Mouse (Mus musculus): ENCODE measurements at regions not wholly inside any gene's neighbourhood (a gene's known extent, or its start where the extent isn't known, plus 50 kb on each side); places are given as distances from the start of the nearest gene placed in this dataset.

DNA sequence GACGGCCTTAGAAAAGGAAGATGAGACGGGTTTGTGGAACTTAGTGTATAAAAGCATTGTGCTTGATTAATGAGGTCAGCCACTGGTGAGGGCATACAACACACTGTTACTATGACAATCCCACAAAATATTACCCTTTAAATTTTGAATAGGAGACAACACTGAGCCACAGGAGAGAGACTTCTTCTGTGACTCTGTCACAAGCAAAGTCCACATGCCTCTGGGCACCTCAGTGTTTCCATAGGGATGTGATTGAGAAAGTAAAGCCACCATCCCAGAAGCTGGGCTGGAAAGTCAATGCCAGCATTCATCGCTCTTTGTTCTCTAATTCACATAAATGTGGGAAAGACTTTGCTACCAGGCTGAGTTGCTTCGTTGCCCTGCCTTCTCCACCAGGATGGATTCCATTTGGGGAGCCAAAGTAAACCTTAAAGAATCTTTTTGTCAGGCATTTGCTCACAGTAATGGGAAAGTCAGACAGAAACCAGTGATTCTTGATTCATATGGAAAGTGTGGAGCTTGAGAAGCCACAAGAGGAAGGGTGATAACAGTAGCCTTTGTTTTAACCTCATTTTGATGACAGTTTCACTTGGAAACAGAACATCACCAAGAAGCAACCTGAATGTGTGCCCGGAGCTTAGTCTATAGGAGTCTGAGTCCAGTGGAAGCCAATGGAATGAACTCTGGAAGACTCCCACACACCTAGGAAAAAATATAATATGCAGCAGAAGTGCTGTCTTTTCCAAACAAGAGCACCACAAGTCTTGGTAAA is 491.7 kb upstream of the Lmcd1 start:
- Histone ChIP-seq H3K27me3 (ENCODE audit: control insufficient read depth, insufficient read depth, insufficient read length) (no peaks in the 10 kb centered on the region), H3K4me2 (ENCODE audit: low read depth) (no peak overlapping the region), H3ac (ENCODE audit: control insufficient read depth, insufficient read length) (no peak overlapping the region), H3K4me3 (no peak overlapping the region), H3K79me2 (ENCODE audit: control insufficient read depth, insufficient read depth) (no peaks in the 10 kb centered on the region), H3K36me3 (ENCODE audit: control insufficient read depth, insufficient read depth) (no peaks in the 10 kb centered on the region)
- no peak for TF ChIP-seq USF1 (IDR thresholded peaks at IDR 0.05; ENCODE audit: low read depth)
- no peak for TF ChIP-seq POLR2A (IDR thresholded peaks at IDR 0.05; ENCODE audit: insufficient read length, low read depth)
- no peak for TF ChIP-seq SRF (IDR thresholded peaks at IDR 0.05; ENCODE audit: control insufficient read depth, insufficient read length, low read depth)
- TF ChIP-seq TCF12 (IDR thresholded peaks at IDR 0.05; ENCODE audit: insufficient read depth, poor library complexity, severe bottlenecking) = no peak
- TF ChIP-seq MYOG (IDR thresholded peaks at IDR 0.05; ENCODE audit: control insufficient read depth in 1 of 3, insufficient read depth in 1 of 3, insufficient read length in 2 of 3, low read depth in 2 of 3) = no peak
- TF ChIP-seq REST (IDR thresholded peaks at IDR 0.05; ENCODE audit: insufficient read depth, insufficient read length) = no peak
- TF ChIP-seq CEBPB (IDR thresholded peaks at IDR 0.05; ENCODE audit: insufficient read depth, poor library complexity, severe bottlenecking) = no peak
- TF ChIP-seq POLR2AphosphoS2 (IDR thresholded peaks at IDR 0.05; ENCODE audit: insufficient read length, low read depth) = no peak
- no peak for TF ChIP-seq TCF3 (IDR thresholded peaks at IDR 0.05; ENCODE audit: insufficient read length, low read depth)

DNA sequence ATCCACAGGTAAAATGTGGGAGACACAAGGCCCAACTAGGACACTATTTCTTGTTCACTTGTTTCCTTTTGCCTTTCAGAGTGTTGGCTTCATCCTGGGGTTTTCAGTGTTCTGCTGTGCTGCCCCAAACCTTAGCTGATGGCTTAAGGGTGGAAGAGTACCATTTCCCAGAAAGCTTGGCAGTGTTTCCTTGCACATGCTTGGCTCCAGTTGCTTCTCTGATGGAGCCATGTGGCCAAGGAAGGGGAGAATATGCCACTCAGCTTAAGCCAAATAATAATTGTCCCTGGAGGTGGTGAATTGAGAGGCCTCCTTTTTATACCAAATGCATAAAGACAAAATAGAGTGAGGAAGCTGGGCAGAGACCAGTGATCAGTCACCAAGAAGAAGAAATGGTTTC is 464.9 kb upstream of the Lmcd1 start:
- TF ChIP-seq CEBPB (IDR thresholded peaks at IDR 0.05; ENCODE audit: insufficient read depth, poor library complexity, severe bottlenecking) (no peak), TCF12 (IDR thresholded peaks at IDR 0.05; ENCODE audit: insufficient read depth, poor library complexity, severe bottlenecking) (no peak), POLR2AphosphoS2 (IDR thresholded peaks at IDR 0.05; ENCODE audit: insufficient read length, low read depth) (no peak), E2F4 (IDR thresholded peaks at IDR 0.05; ENCODE audit: insufficient read depth) (no peak), USF1 (IDR thresholded peaks at IDR 0.05; ENCODE audit: low read depth) (no peak), MYOG (IDR thresholded peaks at IDR 0.05; ENCODE audit: control insufficient read depth in 1 of 3, insufficient read depth in 1 of 3, insufficient read length in 2 of 3, low read depth in 2 of 3) (no peak), MYOD1 (IDR thresholded peaks at IDR 0.05; ENCODE audit: control insufficient read depth in 1 of 3, insufficient read length in 2 of 3, low read depth in 2 of 3) (no peak)
- no peaks in the 10 kb centered on the region for H3K27me3 ChIP-seq (ENCODE audit: control insufficient read depth, insufficient read depth, insufficient read length)
- H3K79me2 ChIP-seq (ENCODE audit: control insufficient read depth, insufficient read depth) = no peaks in the 10 kb centered on the region
- no peak overlapping the region for H3K4me2 ChIP-seq (ENCODE audit: low read depth)
- H3K4me3 ChIP-seq = no peak overlapping the region
- H3K36me3 ChIP-seq (ENCODE audit: control insufficient read depth, insufficient read depth) = no peaks in the 10 kb centered on the region
- no peak overlapping the region for H3ac ChIP-seq (ENCODE audit: control insufficient read depth, insufficient read length)

DNA sequence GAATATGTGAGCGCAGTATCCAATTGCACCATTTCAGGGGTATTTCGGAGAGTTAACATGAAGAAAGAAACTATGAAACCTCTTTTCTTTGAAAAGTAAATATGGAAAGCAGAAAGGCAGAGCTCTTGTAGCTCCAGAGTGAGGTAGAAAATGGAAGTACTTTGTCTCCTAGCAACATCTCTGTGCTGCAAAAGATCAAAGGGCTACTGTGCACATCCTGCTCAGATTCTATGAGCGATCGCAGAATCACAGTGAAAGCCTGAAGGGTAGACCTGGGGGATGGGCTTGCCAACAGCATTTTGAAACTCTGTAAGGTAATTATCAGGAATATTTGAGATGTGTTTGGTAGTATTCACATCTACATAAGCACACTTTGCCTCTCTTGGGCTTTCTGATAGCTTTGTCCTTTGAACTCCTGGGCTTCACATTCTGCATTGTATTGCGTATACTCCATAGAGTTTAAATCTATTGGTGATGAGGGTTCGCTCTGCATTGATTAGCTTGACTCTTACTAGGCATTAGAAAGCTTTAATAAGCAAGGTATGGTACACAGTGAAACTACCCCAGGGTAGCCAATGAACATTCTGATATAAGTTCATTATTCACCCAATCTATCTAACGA is 459.5 kb upstream of the Lmcd1 start:
- no peak for TF ChIP-seq MYOG (IDR thresholded peaks at IDR 0.05; ENCODE audit: control insufficient read depth in 1 of 3, insufficient read depth in 1 of 3, insufficient read length in 2 of 3, low read depth in 2 of 3)
- no peak for TF ChIP-seq E2F4 (IDR thresholded peaks at IDR 0.05; ENCODE audit: insufficient read depth)
- TF ChIP-seq MAX (IDR thresholded peaks at IDR 0.05; ENCODE audit: low read depth) = no peak
- TF ChIP-seq POLR2A (IDR thresholded peaks at IDR 0.05; ENCODE audit: insufficient read length, low read depth) = no peak
- no peak for TF ChIP-seq SRF (IDR thresholded peaks at IDR 0.05; ENCODE audit: control insufficient read depth, insufficient read length, low read depth)
- TF ChIP-seq TCF12 (IDR thresholded peaks at IDR 0.05; ENCODE audit: insufficient read depth, poor library complexity, severe bottlenecking) = no peak
- Histone ChIP-seq H3K79me2 (ENCODE audit: control insufficient read depth, insufficient read depth) (no peaks in the 10 kb centered on the region), H3K36me3 (ENCODE audit: control insufficient read depth, insufficient read depth) (no peaks in the 10 kb centered on the region), H3K4me3 (no peak overlapping the region), H3ac (ENCODE audit: control insufficient read depth, insufficient read length) (no peak overlapping the region), H3K4me2 (ENCODE audit: low read depth) (no peak overlapping the region), H3K27me3 (ENCODE audit: control insufficient read depth, insufficient read depth, insufficient read length) (no peaks in the 10 kb centered on the region)

DNA sequence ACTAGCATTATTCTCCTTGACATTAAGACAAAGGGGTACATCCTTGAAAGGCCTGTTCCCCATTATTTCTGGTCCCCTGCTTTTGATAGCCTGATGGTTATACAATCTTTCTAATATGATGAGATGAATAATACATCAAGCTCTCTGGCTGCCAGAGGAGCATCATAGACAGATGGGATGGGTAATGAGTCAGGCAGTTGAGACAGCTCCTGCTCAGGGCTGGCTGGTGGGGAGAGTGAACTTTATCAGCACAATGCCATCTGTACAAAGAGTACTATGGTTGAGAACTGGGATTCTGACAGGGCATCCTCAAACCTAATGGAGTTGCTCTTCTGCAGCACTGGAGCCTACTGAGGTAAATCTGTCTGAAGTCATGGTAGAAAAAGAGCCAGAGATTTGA is 458.4 kb upstream of the Lmcd1 start:
- Histone ChIP-seq H3K4me2 (ENCODE audit: low read depth) (no peak overlapping the region), H3K4me3 (no peak overlapping the region), H3K36me3 (ENCODE audit: control insufficient read depth, insufficient read depth) (no peaks in the 10 kb centered on the region), H3K27me3 (ENCODE audit: control insufficient read depth, insufficient read depth, insufficient read length) (no peaks in the 10 kb centered on the region), H3ac (ENCODE audit: control insufficient read depth, insufficient read length) (no peak overlapping the region), H3K79me2 (ENCODE audit: control insufficient read depth, insufficient read depth) (no peaks in the 10 kb centered on the region)
- no peak for TF ChIP-seq TCF12 (IDR thresholded peaks at IDR 0.05; ENCODE audit: insufficient read depth, poor library complexity, severe bottlenecking)

DNA sequence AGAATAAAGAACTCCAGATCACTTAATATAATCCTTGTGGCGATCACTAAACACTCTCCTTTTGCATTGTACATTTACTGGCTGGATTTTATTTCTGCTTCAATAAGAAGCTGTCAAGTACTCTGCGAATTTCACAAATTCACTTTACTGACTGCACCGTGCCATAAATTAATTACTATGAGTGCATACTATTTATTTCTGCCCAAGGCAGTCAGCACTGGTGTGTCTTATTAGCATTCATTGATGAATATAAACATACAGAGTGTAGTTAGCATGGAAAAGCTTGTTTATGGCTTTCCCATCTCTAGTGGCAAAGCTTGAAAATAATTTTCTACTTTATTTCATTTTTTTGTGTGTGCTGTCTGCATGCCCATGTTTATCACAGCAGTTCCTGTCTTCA is 453.3 kb upstream of the Lmcd1 start:
- no peak overlapping the region for H3ac ChIP-seq (ENCODE audit: control insufficient read depth, insufficient read length)
- TF ChIP-seq MYOD1 (IDR thresholded peaks at IDR 0.05; ENCODE audit: control insufficient read depth in 1 of 3, insufficient read length in 2 of 3, low read depth in 2 of 3) (no peak), USF1 (IDR thresholded peaks at IDR 0.05; ENCODE audit: low read depth) (no peak), E2F4 (IDR thresholded peaks at IDR 0.05; ENCODE audit: insufficient read depth) (no peak), CEBPB (IDR thresholded peaks at IDR 0.05; ENCODE audit: insufficient read depth, poor library complexity, severe bottlenecking) (no peak), MYOG (IDR thresholded peaks at IDR 0.05; ENCODE audit: control insufficient read depth in 1 of 3, insufficient read depth in 1 of 3, insufficient read length in 2 of 3, low read depth in 2 of 3) (no peak), REST (IDR thresholded peaks at IDR 0.05; ENCODE audit: insufficient read depth, insufficient read length) (no peak), MAX (IDR thresholded peaks at IDR 0.05; ENCODE audit: low read depth) (no peak), TCF3 (IDR thresholded peaks at IDR 0.05; ENCODE audit: insufficient read length, low read depth) (no peak), SRF (IDR thresholded peaks at IDR 0.05; ENCODE audit: control insufficient read depth, insufficient read length, low read depth) (no peak), POLR2A (IDR thresholded peaks at IDR 0.05; ENCODE audit: insufficient read length, low read depth) (no peak), TCF12 (IDR thresholded peaks at IDR 0.05; ENCODE audit: insufficient read depth, poor library complexity, severe bottlenecking) (no peak), POLR2AphosphoS2 (IDR thresholded peaks at IDR 0.05; ENCODE audit: insufficient read length, low read depth) (no peak)
- H3K79me2 ChIP-seq (ENCODE audit: control insufficient read depth, insufficient read depth) = no peaks in the 10 kb centered on the region
- H3K36me3 ChIP-seq (ENCODE audit: control insufficient read depth, insufficient read depth) = no peaks in the 10 kb centered on the region
- H3K4me3 ChIP-seq = no peak overlapping the region
- no peak overlapping the region for H3K4me2 ChIP-seq (ENCODE audit: low read depth)
- no peaks in the 10 kb centered on the region for H3K27me3 ChIP-seq (ENCODE audit: control insufficient read depth, insufficient read depth, insufficient read length)
